Mouse (Mus musculus): ENCODE data around the gene Zfp114.
A peak's percentile ranks its signal among the peaks of the same experiment; 100 is the strongest.

The Zfp114 gene

DNA sequence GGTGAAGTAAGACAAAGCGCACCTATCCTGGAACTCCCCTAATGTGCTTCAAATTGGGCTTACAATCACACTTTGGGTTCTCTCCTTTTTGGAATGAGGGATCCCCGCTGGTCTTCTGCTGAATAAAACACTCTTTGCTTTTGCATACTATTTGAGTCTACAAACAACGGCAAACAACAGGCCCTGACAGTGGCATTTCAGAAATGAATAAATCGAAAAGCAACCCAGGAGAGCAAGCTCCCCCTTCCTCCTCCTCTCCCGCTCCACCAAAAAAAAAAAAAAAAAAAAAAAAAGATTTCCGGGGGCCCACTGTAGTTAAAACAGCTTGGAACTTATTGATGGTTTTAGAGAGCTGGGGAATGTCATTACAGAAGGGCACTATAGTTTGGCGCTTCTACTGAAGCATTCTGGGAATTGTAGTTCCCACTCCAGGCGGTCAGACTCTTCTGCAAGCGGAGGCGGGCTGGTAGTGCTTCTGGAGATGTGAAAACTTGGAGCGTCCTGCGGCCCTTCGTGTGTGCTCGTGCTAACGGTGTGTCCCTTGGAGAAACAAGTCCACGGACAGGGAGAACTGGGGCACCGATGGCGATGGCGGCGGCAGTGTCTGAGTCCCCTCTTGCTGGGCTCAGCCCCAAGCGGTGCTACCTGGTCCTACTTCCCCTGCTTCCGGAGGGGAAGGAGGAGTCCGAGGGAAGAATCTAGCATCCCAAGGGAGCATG is at the start of gene Zfp114:
TSS of gene Zfp114 (plus strand) at position 443 of the 719 bp plus-strand sequence.
- peak; percentile 48 to 55 for DNase-seq (ENCODE audit: low spot score in 2 of 2)

- DNase-seq (ENCODE audit: low spot score in 2 of 2): no peak
Measured at GRCm38 (mm10) chr7:24133425-24133995, 41.4 kb upstream of the Zfp114 start.

DNA sequence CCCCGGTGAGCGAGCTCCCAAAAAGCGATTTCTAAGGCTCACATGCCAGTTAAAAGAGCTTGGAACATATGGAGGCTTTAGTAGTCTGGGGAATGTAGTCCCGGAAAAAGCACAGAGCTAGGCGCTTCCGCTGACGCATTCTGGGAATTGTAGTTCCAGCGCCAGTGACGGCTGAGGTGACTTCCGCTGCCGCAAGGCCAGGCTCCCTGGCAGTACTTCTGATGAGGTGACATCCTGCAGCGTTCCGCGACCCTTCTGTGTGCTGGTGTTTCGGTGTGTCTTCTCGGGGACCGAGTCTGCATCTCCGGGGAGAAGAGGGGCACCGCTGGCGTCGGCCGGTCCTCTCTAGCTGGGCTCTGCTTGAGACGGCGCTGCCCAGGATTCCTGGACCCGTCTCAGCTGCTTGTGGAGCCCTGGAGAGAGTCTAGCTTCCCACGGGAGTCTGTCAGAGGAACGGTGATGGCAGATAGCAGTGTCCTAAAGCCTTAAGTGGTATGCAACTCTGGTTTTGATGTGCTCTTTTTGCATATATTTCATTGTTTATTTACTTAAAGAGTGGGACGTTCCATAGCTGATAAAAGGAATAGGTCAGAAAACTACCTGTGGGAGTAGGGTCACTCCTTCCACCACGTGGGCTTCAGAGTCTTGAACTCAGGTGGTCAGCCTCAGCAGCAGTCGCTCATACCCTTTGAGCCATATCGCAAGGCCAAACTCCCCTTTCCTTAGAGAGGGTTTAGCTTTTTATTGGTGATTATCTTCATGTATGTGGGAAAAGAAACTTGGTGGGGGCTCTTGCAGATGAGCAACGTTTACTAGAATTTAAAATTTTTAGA is 40.6 kb upstream of the Zfp114 start, which contains the start of gene Zfp235:
TSS of gene Zfp235 (plus strand) at position 174 of the 833 bp plus-strand sequence.
- DNase-seq (ENCODE audit: low spot score in 2 of 2): peak; percentile 82 to 85

DNA sequence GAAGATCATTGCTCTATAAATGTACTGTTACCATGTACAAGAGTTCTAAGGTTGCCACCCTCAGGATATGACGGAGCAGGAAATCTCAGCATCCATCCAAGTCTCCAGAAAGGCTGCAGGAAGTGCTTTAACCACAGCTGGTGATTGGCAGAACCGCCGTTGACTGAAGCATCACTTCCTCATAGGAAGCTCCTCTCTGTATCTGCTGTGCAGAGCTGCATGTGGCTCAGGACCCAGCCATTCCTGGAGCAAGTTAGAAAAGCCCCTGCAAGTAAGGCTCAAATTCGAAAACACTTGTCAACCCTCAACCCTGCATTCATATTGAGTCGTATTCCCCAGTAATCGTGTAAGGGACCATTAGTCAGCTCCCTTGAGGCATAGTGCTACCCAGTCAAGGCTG is 32.3 kb upstream of the Zfp114 start:
- no peak for DNase-seq (ENCODE audit: low spot score in 2 of 2)

- no peak for DNase-seq (ENCODE audit: low spot score in 2 of 2)
Measured at GRCm38 (mm10) chr7:24153272-24153671, 21.6 kb upstream of the Zfp114 start.

- DNase-seq (ENCODE audit: low spot score in 2 of 2): no peak
Measured at GRCm38 (mm10) chr7:24172191-24172590, 2.7 kb upstream of the Zfp114 start.

GRCm38 (mm10) chr7:24175337-24175711 is 464 bp downstream of the Zfp114 start:
- DNase-seq (ENCODE audit: low spot score in 2 of 2): no peak

DNA sequence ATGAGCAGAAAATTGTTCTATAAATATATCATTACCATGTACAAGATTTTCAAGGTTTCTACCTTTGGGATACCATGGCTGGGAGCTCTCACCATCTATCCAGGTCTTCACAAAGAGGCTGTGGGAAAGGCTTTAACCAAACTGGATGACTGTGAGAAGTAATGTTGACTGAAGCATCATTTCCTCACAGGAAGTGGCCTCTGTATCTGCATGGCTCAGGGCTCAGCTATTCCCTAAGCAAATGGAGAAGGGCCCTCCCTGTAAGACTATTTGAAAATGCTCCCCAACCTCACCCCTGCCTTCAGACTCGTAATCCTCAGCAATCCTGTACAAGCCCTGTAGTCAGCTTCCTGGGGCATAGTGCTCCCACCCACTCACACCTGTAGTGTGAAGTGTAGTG is 12.8 kb downstream of the Zfp114 start:
- no peak for DNase-seq (ENCODE audit: low spot score in 2 of 2)

DNA sequence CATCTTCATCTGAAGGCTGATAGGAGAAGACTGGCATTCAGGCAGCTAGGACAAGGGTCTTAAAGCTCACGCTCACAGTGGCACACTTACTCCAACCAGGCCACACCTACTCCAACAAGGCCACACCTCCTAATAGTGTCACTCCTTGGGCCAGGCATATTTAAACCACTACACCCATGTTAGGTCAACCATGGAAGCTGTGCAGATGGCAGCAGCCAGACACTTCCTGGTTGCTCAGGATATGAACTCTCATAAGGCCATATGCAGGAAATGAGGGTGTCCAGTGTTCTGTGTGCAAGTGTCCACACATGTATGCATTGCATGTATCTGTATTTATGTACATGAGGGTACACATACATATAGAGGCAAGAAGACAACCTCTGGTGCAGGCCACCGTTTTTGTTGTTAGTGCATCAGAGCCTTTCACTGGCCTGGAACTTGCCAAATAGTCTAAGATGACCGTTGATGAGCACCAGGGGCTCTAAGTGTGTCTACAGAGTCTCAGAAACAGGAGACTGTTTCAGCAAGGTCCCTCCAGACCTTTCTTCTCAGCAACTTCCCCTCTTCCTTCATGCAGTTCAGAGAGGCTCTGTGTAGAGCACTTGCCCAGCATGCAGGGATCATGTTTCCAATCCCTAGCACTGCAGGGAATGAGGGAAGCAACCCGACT is 14.2 kb downstream of the Zfp114 start:
- no peak for DNase-seq (ENCODE audit: low spot score in 2 of 2)

DNA sequence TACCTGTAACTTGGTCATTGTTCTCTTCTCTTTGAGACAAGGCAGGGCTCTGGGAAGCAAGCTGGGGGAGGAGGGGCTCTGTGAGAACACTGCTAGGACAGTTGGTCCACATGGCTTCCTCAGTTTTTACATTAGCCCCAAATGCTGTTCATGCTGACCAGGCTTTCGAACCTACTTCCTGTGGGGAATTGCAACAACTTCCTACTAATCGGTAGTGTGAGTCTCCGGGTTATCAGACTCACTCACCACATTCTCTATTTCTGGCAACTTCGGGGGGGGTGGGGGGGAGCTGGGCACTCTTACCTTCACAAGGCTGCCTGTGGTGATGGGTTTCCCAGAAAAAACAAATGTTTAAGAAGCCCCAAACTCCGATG is 14.7 kb downstream of the Zfp114 start:
- DNase-seq (ENCODE audit: low spot score in 2 of 2): no peak

DNA sequence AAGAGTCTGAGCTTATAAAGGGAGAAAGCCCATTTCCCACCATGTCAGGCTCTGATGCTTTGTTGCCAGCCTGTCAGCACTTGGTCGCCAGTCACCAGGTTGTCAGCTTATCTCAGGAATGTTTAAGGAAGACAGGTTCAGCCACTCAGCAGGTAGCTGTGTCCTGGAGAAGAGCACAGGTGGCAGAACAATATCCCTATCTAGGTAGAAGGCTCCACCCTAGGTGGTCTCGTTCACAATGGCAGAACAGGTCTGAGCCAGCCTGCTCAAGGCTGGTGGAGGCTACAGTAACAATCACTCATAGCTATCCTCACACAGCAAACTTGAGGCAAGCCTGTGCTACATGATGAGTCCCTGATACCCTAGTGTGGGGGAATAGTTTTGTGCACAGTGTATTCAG is 16.5 kb downstream of the Zfp114 start:
- DNase-seq (ENCODE audit: low spot score in 2 of 2): no peak

DNA sequence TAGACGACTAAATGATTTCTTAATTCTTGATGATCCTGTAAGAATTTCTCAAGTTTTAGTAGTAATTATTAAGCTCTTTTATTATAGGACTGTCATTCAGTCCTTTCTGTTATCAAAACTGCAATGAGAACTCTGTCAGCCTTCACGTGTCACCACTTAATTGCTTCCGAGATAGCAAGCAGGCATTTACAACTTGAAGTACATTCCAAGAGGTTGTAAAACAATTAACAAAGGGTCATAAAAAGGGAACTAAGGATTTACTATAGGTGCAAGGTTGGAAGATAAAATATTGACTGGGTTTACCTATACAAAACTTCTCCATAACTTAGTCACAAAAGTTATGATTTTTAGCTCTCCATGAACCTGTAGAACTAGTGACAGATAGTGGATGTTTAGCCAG is 18.3 kb downstream of the Zfp114 start:
- DNase-seq (ENCODE audit: low spot score in 2 of 2): no peak

DNA sequence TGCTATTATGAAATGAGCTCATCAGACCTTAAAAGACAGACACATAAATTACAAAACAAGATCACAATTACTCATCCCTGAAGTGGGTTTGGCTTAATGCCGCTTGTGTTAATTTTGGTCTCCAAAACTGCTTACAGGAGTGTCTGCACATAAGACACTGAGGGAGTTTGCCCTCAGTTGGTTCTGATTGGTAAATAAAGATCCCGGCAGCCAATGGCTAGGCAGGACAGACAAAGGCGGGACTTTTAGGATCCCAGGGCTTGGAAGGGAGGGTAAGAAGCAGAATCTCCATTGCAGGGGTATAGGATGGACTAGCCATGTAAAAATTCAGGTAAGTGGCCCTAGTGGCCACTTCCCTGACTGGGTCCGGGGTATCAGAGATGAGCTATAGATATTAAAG is 22.1 kb downstream of the Zfp114 start:
- DNase-seq (ENCODE audit: low spot score in 2 of 2): no peak

DNA sequence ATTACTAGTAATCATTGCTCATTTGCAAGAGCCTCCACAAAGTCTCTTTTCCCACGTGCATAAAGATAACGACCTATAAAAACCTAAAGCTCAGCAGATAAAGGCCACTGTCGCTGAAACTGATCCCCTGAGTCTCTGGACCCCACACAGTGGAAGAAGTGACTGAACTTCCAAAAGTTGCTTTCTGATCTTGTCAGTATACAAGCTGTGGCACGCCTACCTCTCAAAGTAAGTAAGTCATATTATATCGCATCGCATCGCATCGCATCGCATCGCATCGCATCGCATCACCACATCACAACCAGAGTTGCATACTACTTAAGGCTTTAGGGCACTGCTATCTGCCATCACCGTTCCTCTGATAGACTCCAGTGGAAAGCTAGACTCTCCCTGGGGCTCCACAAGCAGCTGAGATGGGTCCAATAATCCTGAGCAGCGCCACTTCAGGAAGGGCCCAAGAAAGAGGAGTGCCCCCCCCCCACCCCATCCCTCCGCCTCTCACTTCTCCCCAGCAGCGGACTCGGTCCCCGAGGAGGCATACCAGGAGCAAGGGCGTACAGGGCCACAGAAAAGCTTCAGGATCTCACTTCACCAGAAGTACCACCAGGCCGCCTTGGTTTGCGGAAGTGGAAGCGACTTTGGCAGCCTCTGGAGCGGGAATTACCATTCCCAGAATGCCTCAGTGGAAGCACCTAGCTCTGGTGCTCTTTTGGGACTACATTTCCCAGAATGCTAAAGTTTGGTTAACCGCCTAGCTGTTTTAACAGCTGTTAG is 32.8 kb downstream of the Zfp114 start:
- peak; percentile 49 to 68 for DNase-seq (ENCODE audit: low spot score in 2 of 2)

- no peak for DNase-seq (ENCODE audit: low spot score in 2 of 2)
Measured at GRCm38 (mm10) chr7:24208282-24208886, 33.5 kb downstream of the Zfp114 start.

DNA sequence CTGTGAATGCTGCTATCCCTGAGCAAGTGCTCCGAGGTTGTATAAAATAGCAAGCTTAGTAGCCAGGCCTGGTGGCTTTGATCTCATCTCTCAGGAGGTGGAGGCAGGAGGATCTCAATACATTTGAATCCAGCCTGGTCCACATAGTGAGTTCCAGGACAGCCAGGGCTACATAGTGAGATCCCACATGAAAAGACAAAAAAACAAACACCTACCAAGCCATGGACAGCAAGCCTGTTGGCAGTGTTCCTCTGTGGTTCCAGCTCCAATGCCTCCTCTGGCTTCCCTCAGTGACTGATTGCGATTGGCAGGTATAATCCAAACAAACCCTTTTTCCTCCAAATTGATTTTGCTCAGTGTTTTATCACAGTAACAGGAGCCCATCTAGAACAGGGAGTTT is 35.4 kb downstream of the Zfp114 start:
- DNase-seq (ENCODE audit: low spot score in 2 of 2): no peak

DNA sequence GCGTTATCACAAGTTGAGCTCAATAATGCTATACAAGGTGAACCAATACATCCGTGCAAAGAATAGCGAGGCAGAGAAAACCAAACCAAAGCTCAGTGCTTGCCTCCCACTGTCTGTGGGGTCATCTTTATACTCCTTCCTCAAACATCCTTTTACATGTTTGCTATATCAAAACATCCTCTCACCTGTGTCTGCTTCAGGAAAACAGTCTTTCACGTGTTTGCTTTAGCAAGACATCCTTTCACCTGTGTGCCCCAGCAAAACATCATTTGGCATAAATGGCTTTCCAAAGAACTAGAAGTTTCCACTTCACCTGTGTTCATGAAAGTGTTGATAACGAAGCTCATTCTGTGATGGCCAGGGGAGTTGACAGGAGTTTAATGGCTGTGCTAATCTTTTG is 36.5 kb downstream of the Zfp114 start, which contains the start of gene Zfp111:
TSS of gene Zfp111 (minus strand) at position 101 of the 400 bp plus-strand sequence.
- DNase-seq (ENCODE audit: low spot score in 2 of 2): no peak

All from urinary bladder, postnatal 36 days (tissue).